9 mouse cellular contexts compared by ENCODE assay signal in genomic region chr4:135034406-135034805, GRCm38 (mm10).
A peak's percentile ranks its signal among the peaks of the same experiment; 100 is the strongest.
DNase-seq lines count a peak whose midpoint lies in the region; ATAC-seq and TF ChIP-seq lines count a peak whose summit lies in the region.
"Had no signal": no experiment of that assay in that cellular context is flagged by ENCODE, and none has a peak within 500 bp of the region (broad histone marks: within the 10 kb centered on the region; RNA-seq: fewer than 3 reads in every experiment).

No protein-coding gene starts in this region.

- H3K9me3 ChIP-seq in hindbrain, embryonic 10.5 days = no peaks in the 10 kb centered on the region
- H3K9me3 ChIP-seq in hindbrain, embryonic 16.5 days (ENCODE audit: control insufficient read depth, low read length) = no peaks in the 10 kb centered on the region
- no peaks in the 10 kb centered on the region for H3K9me3 ChIP-seq in midbrain, postnatal 0 days (ENCODE audit: low read length)
- H3K9me3 ChIP-seq: embryonic facial prominence, embryonic 15.5 days had no signal

- ATAC-seq in hindbrain, embryonic 16.5 days = no peak
- ATAC-seq in midbrain, postnatal 0 days (ENCODE audit: low FRiP score) = no peak

- no peak overlapping the region for H3K9ac ChIP-seq in hindbrain, embryonic 16.5 days (ENCODE audit: low read depth, low read length)
- no peak overlapping the region for H3K9ac ChIP-seq in midbrain, postnatal 0 days (replicated peaks; ENCODE audit: low read length, poor library complexity, severe bottlenecking)
- H3K9ac ChIP-seq: embryonic facial prominence, embryonic 15.5 days had no signal

- H3K27me3 ChIP-seq in hindbrain, embryonic 10.5 days (ENCODE audit: insufficient read depth, poor library complexity, severe bottlenecking) = peaks cover 16% of the 10 kb centered on the region
- H3K27me3 ChIP-seq in hindbrain, embryonic 16.5 days (replicated peaks; ENCODE audit: control insufficient read depth, insufficient read depth, low read length) = no peaks in the 10 kb centered on the region
- H3K27me3 ChIP-seq in C2C12 (ENCODE audit: control insufficient read depth, insufficient read depth, insufficient read length) = no peaks in the 10 kb centered on the region
- H3K27me3 ChIP-seq in midbrain, postnatal 0 days (ENCODE audit: insufficient read depth, low read length) = no peaks in the 10 kb centered on the region

- H3K4me2 ChIP-seq in hindbrain, embryonic 16.5 days (ENCODE audit: low read length) = no peak overlapping the region
- H3K4me2 ChIP-seq in midbrain, postnatal 0 days (ENCODE audit: low read depth, low read length, poor library complexity, severe bottlenecking) = no peak overlapping the region
- H3K4me2 ChIP-seq: embryonic facial prominence, embryonic 15.5 days had no signal

- no peaks in the 10 kb centered on the region for H3K36me3 ChIP-seq in hindbrain, embryonic 10.5 days
- no peaks in the 10 kb centered on the region for H3K36me3 ChIP-seq in hindbrain, embryonic 16.5 days (ENCODE audit: control insufficient read depth, insufficient read depth, low read length)
- H3K36me3 ChIP-seq in C2C12 (ENCODE audit: control insufficient read depth, insufficient read depth) = no peaks in the 10 kb centered on the region
- no peaks in the 10 kb centered on the region for H3K36me3 ChIP-seq in midbrain, postnatal 0 days (ENCODE audit: insufficient read depth, low read length)
- H3K36me3 ChIP-seq: embryonic facial prominence, embryonic 15.5 days had no signal

- peaks cover 10% of the 10 kb centered on the region; the same call in 1 of the 2 replicates for H3K4me1 ChIP-seq in hindbrain, embryonic 10.5 days (replicated peaks)
- H3K4me1 ChIP-seq in hindbrain, embryonic 16.5 days (ENCODE audit: control insufficient read depth, insufficient read depth, low read depth, low read length) = no peaks in the 10 kb centered on the region
- H3K4me1 ChIP-seq in midbrain, postnatal 0 days (ENCODE audit: insufficient read depth, low read length) = no peaks in the 10 kb centered on the region

- no peaks in the 10 kb centered on the region for H3K79me2 ChIP-seq in C2C12 (ENCODE audit: control insufficient read depth, insufficient read depth)

- no peak overlapping the region for H3K4me3 ChIP-seq in hindbrain, embryonic 10.5 days
- no peak overlapping the region for H3K4me3 ChIP-seq in hindbrain, embryonic 16.5 days (ENCODE audit: low read length)
- H3K4me3 ChIP-seq in C2C12 (ENCODE audit: insufficient read depth, poor library complexity, severe bottlenecking) = no peak overlapping the region
- no peak overlapping the region for H3K4me3 ChIP-seq in midbrain, postnatal 0 days (ENCODE audit: low read depth, low read length)
- H3K4me3 ChIP-seq: embryonic facial prominence, embryonic 15.5 days had no signal

- TF ChIP-seq CTCF in C2C12 (IDR thresholded peaks at IDR 0.05; ENCODE audit: control insufficient read depth, insufficient read depth, insufficient read length) = peak; percentile 36
- TF ChIP-seq CTCF in midbrain, postnatal 0 days (IDR thresholded peaks at IDR 0.05) = peak; percentile 66

- no peaks in the 10 kb centered on the region for H3K79me3 ChIP-seq in C2C12 (ENCODE audit: low read depth)

- H3ac ChIP-seq in C2C12 (ENCODE audit: control insufficient read depth, insufficient read length, low read depth) = no peak overlapping the region

- no peak overlapping the region for H3K27ac ChIP-seq in hindbrain, embryonic 10.5 days
- H3K27ac ChIP-seq in hindbrain, embryonic 16.5 days (ENCODE audit: low read depth, low read length) = no peak overlapping the region
- H3K27ac ChIP-seq in midbrain, postnatal 0 days (ENCODE audit: low read depth, low read length) = no peak overlapping the region
- H3K27ac ChIP-seq: embryonic facial prominence, embryonic 15.5 days had no signal

- peak; percentile 56 for DNase-seq in hindbrain, embryonic 10.5 days (ENCODE audit: low spot score)
- DNase-seq in adrenal gland, adult 8-10 months = peak; percentile 30
- DNase-seq in embryo, embryonic 10.5 days (ENCODE audit: low spot score) = peak; percentile 54
- peak; percentile 29 to 61 for DNase-seq in layer of hippocampus, postnatal 25 days (ENCODE audit: extremely low spot score in 1 of 2, low spot score in 1 of 2)
- DNase-seq in midbrain, postnatal 0 days (ENCODE audit: low spot score) = no peak
- DNase-seq in thymus, postnatal 36 days = peak; percentile 59 to 61

- 32% methylated on average over 7 of the region's 7 CpGs for WGBS in hindbrain, embryonic 10.5 days
- 34% methylated on average over 7 of the region's 7 CpGs for WGBS in hindbrain, embryonic 16.5 days
- WGBS in midbrain, postnatal 0 days = 29% methylated on average over 7 of the region's 7 CpGs

TF ChIP-seq in C2C12, 6 proteins besides CTCF, POLR2A, EP300 and RAD21:
- TF ChIP-seq USF1 (IDR thresholded peaks at IDR 0.05; ENCODE audit: low read depth) (no peak), MYOG (IDR thresholded peaks at IDR 0.05; ENCODE audit: control insufficient read depth, extremely low read depth, insufficient read length) (no peak), MYOD1 (IDR thresholded peaks at IDR 0.05; ENCODE audit: control insufficient read depth, insufficient read length, low read depth) (no peak), FOSL1 (IDR thresholded peaks at IDR 0.05; ENCODE audit: insufficient read depth, low read length, poor library complexity, severe bottlenecking) (no peak), CEBPB (IDR thresholded peaks at IDR 0.05; ENCODE audit: low read depth) (no peak), MAX (IDR thresholded peaks at IDR 0.05) (no peak)
